Mouse (Mus musculus) kidney, postnatal 25 days (tissue): ENCODE data around the gene Fbn1.
A peak's percentile ranks its signal among the peaks of the same experiment; 100 is the strongest.

Experiments
- DNase-seq, 2 experiments: peaks; one replicate each; pipeline ENCODE4 v3.0.0; 2021; ENCODE audit warnings: mixed read lengths in 2 of 2

Gene Fbn1

DNA sequence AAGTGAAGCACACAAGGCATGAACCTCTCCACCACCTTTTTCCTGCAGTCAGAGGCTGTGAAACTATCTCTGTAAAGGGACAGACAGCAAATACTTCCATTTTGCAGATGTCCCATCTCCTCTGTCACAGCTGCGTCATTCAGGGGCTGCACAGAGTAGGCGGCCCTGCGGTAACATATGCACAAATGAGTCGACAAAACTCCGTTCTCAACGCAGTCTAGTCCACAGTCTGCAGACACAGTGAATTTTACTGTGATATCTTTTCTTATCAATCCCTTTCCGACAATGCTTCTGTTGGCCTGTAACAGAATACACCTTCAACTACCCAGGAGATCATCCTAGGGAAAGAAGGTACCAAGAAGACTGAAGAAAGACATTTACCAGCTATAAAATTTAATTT lies 9.6 kb downstream of the Fbn1 start:
- DNase-seq, result no peak

DNA sequence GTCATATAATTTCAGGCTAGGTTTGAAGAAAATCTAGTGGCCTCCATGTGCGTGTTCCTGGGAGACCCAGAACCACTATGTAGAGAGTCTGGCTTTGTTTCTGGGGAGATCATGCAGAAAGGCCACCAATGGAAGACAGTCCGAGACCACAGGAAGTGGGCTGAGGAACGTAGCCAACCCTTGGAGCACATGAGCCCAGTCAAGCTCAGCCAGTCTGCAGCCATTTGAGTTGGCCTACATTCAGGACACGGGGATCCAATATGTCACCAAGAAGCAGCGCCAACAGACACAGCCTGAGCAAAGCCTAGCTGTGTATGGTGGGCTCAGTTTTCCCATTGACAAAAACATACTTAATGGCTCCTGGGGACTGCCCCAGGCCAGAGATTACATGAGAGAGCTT lies 11.1 kb downstream of the Fbn1 start:
- peak; percentile 23 to 45 for DNase-seq

DNA sequence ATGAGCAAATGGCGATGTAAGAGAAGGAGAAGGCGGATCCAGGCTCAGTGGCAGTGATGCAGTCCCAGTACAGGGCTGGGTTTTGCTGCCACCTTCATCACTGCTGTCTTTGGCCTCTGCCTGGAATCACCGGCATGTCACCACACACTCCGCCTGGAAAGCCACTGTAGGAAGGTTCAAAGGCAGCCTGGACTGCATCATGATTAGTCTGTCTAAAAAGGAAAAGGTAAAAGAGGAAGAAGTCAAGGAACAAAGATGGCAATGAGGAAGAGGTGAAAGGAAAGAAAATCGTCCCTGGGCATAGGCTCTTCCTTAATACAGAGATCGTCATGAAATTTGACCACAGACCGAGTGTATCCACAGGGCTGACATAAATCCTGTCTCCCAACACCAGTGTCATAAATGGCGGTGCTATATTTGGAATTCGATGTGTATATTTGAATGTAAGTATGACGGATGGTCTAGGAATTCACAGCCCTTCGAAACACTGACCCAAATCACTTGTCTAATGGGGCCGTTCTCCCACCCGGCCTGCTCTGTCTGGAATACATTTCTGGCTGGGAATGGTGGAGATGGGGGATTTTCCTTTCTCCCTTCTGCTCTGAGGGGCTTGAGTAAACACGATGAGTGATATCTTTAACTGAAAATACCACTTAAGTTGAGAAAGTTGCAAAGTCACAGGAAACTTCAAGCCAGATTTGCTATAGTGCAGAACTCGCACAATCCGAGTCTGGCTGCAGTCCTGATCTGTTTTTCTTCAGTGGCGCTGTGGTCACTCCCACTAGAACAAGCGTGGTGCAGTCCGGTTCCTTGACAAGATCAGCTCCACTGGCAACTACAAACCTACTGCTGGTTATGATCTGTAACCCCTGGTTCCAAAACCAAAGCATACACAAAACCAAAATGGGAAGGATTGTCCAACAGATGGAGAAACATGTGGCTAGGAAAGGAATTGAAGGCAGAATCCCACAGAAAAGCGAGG lies 12.7 kb downstream of the Fbn1 start:
- DNase-seq, result no peak

DNA sequence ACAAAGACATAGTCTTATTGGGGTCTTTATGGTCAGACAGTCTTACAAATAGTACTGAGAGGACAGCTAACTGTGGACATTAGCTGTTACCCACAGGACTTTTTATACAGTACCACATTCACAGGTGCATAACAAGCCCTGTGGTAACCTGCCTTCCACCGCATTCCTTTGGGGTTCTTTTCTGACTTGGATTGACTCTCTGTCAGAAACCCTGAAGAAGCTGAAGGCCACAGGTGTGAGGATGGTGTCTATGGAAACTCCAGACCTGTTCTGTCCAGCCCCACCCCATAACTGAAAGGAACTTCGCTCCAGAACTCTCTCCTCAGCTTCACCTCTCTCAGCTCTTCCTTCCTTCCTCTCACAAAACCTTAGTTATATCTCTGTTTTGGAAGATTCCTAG lies 13.5 kb downstream of the Fbn1 start:
- no peak for DNase-seq

DNA sequence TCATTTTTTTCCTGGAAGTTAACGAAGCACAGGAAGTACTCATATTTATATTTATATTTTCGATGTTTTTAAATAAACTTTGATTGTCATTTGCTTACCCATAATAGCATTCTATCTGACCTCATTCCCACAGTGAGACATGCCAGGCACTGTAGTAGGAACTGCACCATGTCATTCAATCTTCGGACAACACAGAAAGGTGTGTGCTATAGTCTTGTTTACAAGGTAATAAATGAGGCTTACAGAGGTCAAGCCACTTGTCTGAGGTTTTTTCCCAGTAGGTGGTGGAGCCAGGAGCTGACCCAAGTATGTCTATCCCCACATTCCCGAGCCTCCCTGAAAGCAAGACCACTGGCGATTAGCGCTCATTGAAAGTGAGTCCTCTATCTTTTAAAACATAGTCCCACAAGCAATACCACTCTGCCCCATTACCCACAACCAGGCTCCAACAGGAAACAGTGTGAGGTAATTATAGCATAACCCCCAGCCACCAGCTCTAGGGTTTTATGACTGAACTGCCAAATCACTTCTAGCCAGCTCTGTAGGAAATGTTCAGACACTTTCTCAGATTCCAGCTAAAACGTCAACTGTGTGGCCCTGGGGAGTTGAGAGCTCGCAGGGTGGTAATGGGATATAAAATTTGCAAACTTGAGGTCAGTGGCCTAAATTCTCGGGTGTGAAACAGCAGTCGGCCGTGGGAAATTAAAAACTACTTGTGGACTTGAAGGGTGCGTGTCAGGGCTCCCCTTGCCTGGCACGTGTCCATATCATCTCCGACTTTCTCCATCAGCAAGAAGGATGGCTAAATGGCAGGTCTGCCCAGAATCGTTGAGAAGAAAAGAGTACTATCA lies 15.5 kb downstream of the Fbn1 start:
- no peak for DNase-seq

DNA sequence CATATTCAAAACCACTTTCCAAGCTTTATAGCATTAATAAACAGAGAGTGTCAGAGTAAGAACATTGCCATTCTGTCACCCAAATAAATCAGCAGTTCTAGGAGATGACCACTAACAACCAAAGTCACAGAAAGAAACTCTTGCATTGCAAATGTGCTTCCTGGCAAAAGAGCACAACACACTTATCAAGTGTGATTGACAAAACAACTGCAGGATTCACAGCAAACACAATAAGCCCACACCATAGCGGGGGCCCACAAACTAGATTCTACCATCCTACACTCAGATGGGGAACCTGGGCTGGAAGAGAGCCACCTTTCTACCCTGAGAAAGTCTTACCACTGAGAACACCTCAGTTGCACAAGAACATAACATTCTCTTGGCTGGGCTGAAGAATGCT lies 17.8 kb downstream of the Fbn1 start:
- no peak for DNase-seq

DNA sequence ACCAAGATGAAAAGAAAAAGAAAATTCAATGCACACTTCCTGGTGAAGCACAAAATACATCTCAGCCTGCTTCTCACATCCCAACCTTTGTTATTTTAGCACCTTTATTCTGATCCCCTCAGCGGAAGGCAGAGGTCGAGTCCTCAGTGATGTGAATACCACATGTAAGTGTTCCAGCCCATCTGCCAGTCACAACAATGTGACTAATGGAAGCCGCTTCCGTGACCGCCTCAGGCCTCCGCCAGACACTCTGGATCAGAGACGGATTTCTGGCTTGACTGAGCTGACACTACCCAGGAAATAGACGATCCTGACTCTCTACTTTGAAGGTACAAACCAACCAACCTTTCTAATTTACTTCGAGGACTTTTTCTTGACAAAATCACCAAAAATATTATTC lies 22.9 kb downstream of the Fbn1 start:
- no peak for DNase-seq

DNA sequence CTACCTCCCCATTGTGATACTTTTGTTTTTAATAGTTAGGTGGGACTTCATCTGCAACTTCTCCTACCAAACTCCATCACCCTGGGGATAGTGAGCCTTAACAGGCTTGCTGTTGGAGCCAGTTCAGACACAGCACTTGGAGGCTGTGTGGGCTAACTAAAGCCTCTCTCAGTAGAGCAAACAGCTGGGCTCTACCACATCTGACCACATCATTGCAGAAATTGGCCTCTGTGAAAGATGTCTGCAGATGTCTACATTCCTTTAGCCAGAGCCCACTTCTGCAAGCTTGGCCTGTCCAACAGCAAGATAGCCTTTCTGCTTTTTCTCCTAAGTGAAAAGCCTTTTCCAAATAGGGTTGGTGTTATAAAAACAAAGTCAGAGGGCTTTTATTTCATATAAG lies 23.6 kb downstream of the Fbn1 start:
- DNase-seq, result no peak

DNA sequence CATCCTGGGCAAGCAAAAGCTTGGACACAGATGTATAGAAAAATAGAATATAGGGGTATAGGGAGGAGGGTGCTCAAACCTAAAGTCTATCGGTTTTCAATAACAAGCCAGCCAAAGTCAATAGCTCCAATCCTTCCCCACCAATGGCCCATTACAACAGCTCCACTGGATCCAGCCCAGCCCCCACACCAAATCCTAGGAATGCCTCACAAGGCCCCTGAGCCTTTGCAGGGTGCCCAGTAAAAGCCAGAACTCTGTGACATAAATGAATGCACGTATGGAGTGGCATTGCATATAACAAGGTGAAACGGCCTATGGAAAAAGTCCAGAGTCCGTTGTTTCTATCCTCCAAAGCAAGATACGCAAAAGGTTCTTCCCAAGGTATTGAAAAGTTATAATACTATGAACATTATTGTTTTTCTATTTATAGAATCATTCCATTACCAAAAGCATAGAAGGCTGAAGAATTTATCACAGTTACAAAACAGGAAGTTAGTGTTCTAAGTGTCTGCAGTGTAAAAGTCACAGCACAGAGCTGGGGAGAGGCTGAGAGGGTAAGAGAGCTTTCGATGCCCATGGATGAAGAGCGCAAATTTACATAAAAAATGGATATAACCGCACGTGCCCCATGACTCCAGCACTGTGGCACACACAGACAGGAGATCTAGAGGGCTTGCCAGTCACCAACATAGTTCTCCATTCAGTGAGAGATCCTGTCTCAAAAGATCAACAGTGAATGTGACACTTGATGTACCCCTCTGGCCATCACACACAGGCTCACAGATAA lies 26.1 kb downstream of the Fbn1 start:
- no peak for DNase-seq

DNA sequence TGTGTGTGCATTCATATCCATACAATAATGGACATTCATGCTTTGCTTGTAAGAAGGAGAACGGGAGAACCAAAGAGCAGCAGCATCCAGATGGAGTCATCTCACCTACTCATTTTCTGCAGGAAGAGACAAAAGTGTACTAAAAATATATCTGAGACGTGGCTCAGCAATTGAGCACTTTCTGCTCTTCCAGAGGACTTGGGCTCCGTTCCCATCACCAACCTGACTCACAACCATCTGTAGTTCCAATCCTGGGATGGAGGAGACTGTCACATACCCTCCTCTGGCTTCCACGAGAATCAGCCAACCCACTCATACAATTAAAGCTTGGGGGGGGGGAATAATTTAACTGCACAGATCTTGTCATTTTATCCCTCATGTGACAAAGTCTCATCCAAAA lies 26.7 kb downstream of the Fbn1 start:
- DNase-seq, result no peak

DNA sequence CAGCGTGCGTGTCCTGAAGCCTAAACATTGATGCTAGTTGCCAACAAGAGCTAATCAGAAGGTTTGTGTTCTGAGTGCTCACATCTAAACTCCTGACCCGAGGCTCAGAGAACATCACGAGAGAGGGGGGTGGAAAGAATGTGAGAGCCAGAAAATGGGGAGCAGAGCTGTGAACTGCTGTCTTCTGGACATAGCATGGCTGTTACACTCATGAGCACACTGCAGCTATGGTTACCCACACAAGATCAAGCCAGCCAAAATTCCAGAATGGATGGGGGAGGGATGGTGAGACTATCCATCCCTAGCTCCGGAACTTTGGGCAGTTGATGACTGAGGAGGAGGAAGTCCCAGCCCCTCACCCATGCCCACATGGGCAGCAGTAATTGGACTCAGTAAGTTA lies 27.7 kb downstream of the Fbn1 start:
- DNase-seq, result no peak

DNA sequence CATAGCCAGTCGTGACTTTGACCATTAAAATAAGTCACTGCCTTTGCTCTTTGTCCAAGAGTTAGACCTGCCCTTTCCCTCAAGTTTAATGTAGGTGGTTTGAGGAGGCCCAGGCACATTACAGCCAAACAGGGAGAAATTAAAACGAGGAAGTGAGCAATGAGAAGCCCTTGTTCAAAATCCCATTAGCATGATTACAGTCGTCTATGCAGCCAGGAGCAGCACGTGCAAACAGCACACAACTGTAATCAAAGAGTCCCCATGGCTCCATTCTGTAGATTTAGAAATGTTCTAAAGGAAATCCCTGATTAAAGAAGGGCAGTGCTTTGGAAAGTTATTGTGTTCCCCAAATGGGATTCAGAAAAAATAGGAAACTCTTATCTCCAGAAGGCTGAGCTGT lies 29.1 kb downstream of the Fbn1 start:
- no peak for DNase-seq

DNA sequence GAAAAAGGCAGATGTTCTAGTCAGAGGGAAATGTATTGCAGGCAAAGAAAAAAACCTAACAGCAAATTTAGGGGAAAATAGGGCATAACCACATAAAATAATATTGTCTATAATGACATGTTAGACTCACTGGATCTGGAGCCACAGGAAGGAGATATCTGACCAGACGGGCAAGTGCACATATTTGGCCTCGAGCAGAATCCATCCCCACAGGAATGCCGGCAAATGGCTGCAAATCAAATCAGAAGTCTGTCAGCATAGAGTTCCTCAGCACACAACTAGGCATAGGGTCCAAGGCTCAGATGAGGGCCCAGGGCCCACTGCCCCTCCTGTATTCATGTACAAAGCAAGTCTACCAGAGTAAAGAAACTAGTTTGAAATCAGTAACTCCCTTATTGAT lies 30.4 kb downstream of the Fbn1 start:
- no peak for DNase-seq

DNA sequence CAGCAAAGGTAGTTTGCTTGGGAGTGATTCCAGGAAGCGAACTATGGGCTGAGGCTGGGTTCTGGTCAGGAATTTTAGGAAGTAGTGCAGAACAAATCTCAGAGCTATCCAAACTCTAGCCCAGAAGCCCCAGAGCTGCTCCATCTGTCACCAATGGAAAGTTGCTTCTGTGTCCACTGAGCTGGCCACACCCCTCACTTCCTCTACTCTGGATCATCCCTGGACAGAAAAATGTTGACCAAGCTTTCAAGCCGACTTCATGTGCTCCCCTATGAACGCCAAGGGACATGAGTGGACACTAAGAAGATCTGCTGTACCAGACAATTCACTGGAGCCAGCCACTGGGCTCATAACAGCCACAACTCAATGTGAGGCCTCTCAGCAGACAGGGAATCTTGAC lies 31.6 kb downstream of the Fbn1 start:
- DNase-seq, result no peak

DNA sequence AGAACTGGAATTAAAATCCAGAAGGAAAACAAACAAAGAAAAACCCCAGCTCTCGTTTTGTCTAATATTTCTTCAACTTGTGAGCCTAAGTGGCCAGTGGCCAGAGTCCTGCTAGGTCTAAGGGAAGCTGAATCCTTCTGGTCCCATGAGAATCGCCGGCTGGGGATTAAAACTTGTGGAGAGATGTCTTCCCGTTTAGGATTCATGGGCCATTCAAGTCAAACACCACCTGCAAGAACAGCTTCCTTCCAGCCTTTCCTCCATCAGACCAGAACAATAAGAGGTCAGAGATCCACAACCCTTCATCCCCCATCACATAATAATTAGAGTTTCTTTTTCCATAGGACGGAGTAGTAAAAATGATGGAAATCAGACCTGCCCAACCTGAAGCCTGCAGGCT lies 33.1 kb downstream of the Fbn1 start:
- no peak for DNase-seq

DNA sequence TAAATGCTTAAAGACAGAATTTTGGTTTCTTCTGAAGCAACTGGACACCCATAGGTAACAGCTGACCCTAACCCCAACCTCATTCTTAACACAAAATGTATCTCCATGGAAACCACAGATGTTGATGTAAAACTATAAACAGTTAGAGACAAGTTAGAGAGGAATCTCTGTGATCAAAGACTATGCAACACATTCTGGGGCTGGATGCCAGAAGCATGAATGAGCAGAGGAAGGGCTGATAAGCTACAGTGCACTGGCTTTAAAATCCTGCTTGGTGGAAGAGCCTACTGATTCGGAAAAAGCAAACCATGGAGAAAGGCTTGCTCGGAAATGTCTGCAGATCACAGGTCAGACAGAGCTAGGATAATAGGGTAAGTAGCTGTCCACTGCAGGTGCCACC lies 34.6 kb downstream of the Fbn1 start:
- DNase-seq, result no peak

DNA sequence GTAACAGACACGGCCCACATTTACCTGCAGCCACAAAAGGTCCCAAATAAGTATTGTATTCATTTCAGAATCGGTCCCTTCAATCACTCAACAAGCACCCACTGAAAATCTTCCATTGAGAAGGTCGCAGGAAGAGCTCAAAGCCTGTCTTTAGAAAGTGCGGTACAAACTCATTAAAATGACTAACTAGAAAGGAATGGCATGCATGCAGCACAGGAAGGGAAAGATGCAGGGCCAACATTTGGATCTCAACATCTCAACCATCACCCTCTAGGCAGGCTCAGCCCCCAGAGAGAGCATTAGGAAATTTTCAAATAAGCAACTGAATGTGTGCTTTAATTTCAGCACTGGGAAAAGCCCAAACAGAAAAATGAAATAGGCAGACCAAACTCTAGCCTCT lies 36.1 kb downstream of the Fbn1 start:
- no peak for DNase-seq

DNA sequence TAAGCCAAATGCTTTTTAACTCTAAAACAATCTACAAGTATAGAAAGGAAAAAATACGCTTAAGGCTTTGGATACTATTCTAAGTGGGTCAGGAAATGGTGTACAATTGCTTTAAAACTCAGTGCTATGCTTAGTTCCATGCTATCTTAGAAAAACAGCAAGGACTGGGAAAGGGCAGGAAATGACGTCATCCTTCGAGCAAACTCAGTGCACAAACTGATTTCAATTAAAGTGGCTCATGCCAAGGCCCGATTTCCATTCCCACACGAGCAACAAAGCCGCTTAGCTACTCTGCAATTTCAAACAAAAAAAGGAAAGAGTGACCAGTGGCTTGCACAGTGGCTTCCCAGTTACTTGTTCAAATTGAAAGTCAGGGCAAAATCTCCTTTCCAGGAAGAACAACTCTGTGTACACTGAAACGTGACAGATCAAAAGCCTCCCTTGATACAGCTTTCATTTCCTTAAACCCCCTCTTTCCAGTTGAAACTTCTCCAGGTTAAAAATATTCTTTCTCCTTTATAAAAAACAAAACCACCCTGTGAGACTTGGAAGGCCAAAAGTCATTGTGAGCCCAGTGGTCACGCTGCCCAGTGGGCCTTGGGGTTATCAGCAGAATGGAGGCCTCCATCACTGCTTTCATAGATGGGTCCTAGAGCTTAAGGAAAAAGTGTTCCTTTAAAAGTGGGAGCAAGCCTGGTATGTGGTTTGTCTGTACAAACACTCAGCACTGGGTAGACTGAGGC lies 37.1 kb downstream of the Fbn1 start:
- DNase-seq, result peak; percentile 46 to 59

DNA sequence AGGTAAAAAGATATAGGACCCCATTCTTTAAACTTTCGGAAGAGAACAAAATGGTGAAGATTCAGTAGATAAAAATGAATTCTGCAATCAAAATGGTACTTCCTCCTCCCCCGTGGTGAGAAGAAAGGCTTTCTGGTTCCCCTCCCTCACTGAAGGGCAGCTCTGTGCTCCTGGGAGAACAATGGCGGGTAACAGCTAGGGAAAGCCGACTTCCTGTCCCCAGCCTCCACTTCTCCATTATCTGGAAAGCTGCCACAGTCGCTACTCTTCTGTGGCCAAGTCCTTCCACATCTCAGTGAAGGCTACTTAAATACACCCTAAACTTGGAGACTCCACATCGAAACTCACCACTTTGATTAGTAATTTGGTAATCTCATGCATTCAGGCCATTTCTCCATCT lies 43.8 kb downstream of the Fbn1 start:
- no peak for DNase-seq

DNA sequence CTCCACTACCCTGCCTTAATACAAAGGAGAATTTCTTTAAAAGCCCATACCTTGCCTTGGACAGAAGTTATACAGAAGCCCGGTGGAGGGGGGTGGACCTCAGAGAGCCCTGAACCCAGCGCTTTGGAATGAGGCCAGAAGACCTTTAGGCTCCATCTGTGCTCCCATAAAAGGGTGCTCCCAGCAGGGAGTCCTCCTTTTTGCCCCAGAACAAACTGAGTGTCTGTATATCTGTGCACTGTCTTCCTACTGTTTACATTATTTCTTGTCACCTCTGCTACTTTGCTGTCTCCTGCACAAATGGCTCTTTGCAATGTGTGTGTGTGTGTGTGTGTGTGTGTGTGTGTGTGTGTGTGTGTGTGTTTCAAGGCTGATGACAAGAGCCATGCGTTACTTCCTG lies 48.7 kb downstream of the Fbn1 start:
- no peak for DNase-seq

DNA sequence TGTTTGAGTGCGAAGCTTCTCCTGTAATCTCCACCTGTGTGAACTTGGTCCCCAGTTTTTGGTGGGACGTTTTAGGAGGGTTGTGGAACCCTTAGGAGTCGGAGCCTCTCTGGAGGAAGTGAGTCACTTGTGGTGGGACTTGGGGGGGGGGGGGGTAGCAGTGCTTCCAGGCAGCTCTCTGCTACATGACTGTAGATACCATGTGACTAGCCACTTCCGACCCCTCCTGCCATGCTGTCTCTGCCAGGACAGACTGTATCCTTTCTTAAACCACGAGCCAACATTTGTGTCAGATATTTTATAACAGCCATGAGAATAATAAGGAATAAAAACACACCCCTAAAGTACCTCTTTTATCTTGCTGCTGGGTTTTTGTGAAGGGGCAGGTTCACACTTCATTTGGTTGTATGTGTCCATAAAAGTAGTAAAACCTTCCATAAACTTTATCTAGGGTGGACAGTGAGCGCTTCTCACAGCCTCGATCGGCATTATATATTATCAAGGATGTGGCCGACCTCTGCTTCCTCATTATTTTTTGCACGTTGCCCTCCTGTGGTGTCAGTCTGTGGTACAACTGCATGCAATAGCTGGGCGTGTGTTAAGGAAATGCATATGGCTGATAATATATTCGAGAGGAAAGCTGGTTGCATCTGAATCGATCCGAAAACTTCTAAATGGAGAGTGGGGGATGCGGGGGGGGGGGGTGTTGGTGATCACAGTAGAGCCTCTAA lies 51.6 kb downstream of the Fbn1 start:
- no peak for DNase-seq

DNA sequence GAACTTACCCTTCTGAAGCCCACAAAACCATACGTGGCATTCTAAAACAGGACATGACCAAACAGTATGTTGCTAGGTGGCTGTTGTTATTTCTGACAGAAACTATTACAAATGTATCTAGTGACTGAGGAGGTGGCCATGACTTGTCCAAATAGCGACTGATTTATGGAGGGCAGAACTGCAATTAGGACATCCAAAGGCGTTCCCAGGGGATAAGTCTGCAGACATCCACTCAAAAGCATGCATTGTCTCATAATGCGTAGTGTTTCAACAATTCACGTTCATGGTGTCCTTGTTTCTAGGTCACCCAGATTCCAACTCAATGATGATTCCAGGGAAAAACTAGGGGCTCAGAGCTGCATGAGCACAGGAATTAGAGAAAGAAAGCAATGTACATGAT lies 53.0 kb downstream of the Fbn1 start:
- DNase-seq, result no peak
